Mouse (Mus musculus) embryo, embryonic 10 days (tissue): ENCODE measurements around the gene Selplg.

Source experiments
- DNase-seq: peaks from one replicate; pipeline ENCODE4 v3.0.0-alpha.2; 2015; ENCODE audit warnings: low spot score

The Selplg gene

GRCm38 (mm10) chr5:113832490-113832901 is at the start of gene Selplg:
Selplg (minus strand) TSS chr5:113832644.
- DNase-seq: no peak

- no peak for DNase-seq
Measured at GRCm38 (mm10) chr5:113881136-113881535, 48.7 kb upstream of the Selplg start.

GRCm38 (mm10) chr5:113878943-113879617 is 46.6 kb upstream of the Selplg start:
- DNase-seq: no peak

DNA sequence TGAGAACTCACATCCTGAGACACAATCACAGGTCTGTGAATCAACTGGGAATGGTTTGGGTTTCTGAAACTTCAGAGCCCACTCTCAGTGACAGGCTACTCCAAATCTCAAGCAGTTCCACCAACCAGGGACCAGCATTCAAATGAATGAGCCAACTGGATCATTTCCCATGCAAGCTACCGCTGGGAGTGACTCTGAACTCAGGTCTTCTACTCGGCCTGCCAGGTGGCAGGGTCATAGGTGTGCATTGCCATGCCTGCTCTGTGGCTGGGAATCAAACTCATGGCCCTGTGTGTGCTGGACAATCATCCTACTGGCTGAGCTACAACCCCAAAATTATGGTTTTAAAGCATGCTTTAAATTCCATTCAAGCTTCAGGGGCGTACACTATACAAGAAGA is 45.1 kb upstream of the Selplg start:
- DNase-seq: no peak

DNA sequence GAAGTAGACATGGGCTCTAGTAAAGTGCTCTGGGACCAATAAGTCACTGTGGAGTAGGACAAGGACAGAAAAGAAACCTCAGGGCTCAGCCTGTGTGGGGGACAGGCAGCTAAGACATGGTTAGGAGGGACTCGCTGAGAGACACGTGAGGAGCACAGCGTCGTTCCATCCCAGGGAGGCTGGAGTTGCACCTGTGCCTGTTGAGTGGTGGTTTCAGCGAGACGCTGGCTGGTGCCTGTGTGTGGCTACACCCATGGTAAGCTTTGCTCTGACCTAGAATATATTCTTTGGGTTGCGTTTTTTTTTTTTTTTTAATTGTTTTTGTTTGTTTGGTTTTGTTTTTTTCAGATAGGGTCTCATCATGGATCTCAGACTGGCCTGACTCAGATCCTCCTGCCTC is 43.7 kb upstream of the Selplg start:
- DNase-seq: no peak

- DNase-seq: no peak
Measured at GRCm38 (mm10) chr5:113875625-113876024, 43.2 kb upstream of the Selplg start.

DNA sequence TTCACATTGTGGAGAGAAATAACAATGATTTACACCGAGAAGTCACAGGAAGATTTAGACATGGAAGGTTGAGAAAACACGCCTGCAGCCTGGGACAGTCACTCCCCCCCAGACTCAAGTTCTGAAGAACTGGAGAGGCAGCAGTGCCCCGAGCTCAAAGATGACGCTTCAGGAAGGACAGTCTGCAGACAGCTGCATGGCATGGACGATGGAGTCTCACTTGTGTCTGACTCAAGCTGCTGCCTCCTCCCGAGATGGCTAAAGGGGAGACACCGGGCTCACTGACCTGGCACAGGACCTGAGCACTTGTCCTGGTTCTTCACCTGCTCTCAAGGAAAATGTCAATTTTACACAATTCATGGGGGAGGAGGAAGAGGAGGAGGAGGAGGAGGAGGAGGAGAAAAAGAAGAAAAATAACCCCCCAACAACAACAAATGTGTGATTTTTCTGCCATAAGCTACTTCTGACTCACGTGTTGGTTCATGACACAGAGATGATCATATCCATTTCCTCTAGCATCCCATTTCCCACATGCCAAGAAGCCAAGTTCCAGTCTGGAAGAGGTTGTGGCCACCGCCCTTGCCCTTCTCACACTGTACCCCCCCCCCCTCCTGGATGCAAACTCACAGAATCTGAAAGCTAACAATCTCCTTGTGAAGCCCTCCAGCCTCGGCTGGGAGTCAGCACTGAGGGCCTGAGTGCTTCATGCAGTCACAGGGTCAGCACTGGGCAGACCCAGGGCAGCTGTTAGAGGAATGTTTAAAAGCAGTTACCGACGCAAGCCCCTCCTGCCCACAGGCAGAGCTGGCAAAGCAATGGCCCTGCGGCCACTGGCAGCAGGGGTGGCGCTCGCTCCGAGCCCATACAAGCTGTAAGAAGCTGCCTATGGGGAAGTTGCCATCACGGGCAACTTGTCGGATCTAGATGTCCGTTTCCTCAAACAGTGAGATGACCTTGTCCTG is 41.9 kb upstream of the Selplg start:
- DNase-seq: no peak

DNA sequence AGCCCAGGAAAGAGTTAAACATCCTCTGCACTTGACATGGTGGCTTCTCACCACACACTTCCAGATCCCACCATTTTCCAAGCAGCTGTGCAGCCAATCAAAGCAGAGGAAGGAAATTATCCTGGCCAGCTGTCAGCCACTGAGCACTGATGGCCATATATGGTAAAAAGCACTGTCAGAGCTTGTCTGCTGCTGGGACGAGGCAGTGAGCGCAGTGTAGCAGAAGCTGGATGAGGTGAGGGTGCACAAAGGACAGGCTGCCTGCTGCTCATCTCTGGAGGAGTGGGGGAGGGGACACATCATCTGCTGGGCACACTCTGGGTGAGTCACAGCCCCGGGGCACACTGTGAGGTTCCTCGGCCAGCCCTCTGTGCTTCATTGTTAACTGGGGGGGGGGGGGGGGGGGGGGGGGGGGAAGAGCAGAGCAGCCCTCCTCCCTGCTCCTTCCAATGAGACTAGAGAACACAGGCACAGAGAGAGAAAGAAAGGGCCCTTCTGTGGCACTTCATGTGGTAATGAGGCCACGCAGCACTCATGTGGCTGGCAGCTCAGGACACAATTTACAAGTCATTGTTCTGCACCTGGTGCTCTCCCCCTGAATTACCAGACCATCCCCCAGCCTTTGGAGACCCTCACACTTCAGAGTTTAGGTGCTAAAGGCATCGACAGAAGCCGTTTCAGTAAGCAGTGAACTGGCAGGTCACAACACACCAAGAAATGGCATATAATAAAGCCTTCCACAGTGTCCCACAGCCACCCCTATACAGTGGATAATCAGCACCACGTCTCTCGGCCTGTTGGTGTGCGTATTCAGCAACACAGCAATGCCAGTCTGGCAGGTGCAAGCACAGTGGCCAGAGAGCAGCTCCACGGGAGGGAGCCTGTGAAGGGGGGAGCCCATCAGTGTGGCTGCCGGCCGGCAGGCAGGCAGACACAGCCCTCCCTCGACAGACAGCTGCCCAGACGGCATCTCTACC is 40.8 kb upstream of the Selplg start:
- peak; percentile 94 for DNase-seq

- no peak for DNase-seq
Measured at GRCm38 (mm10) chr5:113871903-113872548, 39.6 kb upstream of the Selplg start.

- no peak for DNase-seq
Measured at GRCm38 (mm10) chr5:113870393-113871040, 38.1 kb upstream of the Selplg start.

DNA sequence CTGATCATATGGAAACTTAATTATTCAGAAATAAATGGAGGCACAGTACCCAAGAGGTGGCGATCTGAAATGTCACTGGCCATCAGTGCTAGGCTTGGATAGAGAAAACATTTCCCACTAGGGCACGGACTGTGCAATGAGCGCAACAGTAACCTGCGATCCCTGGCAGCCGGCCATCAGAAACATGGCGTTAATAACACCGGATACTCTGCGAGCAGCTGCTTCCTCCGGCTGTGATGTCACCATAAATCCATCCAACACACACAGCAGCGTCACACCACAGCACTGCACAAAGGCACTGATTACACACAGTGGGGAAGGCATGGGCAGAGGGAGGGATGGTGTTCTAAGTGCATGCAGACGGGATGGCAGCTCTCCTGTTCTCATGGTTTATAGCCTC is 36.7 kb upstream of the Selplg start:
- no peak for DNase-seq

DNA sequence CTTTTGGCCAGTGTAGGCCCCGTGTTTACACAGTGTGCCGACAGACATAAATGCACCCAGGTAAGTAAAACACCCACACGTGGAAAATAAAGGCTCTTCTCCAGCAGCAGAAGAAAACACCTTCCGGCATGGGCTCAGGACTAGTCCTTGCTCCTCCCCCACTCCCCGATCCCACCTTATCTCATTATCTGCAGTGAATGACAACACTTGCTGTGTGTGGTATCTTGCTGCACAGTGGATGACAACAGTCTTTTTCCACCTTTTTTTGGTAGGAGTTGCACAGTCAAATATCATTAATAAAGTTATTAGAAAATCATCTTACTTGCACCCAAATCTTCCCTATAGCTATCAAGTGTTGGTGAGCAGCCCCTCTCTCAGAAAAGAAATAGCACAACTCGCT is 32.5 kb upstream of the Selplg start:
- DNase-seq: no peak

DNA sequence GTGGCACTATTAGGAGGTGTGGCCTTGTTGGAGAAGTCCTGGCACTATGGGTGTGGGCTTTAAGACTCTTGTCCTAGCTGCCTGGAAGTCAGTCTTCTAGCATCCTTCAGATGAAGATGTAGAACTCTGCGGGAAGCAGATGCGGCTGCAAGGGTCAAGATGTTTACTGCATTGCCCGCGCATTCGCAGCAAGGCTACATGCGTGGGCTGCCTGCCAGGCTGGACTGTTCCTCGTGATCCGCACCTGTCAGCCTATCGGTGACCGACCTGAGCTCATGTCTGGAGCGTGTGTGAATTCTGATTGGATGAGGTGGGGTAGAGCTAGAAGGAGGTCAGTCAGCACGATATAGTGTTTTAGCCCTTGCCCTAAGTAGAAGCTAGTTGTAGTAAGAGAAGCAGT is 31.6 kb upstream of the Selplg start:
- no peak for DNase-seq

DNA sequence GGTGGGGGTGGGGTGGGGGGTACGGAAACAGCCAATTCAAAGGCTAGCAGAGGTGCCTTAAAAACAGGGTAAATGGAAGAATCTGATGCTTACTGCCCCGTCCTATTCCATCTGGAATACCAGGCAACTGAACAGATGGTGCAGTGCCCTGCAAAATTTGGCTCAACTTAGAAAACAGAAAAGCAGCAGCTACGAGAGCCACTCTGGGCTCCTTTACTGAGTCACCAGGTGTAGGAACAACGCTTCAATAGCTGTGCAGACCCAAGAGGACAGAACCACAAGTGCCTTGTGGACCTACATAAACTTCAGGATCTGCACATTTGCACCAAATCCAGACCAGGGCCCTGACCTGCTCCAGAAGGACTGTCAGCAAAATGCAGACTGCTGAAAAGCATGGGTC is 30.0 kb upstream of the Selplg start:
- no peak for DNase-seq

DNA sequence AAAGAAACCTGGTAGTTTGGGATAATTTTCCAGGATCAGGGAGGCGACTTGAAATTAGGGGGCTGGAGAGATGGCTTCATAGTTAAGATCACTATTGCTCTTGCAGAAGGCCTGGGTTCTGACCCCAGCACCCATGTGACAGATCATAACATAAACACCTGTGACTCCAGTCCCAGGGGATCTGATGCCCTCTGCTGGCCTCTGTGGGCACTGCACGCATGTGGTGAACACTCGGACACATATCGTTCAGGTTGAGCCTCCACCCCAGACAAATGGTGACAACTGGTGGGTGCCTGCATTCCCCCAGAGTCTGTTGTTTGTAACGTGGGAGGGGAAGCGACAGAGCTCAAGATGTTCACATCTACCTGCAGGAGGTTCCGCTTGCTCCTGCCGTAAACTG is 28.9 kb upstream of the Selplg start:
- no peak for DNase-seq

- DNase-seq: no peak
Measured at GRCm38 (mm10) chr5:113858971-113859370, 26.5 kb upstream of the Selplg start.

DNA sequence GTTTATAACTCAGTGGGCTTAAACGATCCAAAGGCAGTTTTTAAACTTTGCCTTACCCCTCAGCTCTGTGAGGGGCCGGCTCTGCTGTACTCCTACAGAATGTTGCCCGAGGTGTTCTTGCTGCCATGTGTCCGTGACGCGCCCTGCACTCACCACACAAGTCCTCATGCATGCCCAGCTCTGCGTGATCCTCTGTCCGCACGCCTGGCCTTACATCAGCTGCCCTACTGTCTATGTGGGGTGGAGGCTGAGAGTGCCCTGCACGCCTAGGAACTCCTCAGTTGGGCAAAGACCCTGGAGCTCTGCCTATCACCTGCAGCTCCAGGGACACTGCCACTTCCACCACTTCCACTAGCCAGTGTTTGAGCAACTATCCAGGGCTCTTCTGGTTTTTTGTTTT is 26.1 kb upstream of the Selplg start:
- DNase-seq: no peak

DNA sequence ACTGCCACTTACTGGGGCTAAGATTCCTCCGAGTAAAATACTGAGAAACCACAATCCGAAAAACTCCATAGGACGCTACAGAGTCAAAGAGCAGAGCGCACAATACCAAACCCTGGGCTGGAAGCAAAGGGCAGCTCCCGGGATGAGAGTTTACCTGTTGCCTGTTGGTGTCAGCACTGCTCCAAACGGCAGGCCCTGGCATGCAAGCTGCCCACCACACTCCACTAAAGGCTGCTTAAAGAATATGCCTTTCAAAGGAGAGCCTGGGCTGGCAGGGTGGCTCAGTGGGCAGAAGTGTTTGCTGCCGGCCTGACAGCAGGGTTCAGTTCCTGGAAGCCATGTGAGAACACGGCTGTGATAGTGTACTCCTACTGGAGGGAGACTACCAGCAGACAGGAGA is 25.2 kb upstream of the Selplg start:
- no peak for DNase-seq

GRCm38 (mm10) chr5:113856631-113857030 is 24.2 kb upstream of the Selplg start:
- DNase-seq: no peak

- no peak for DNase-seq
Measured at GRCm38 (mm10) chr5:113855696-113856095, 23.3 kb upstream of the Selplg start.

GRCm38 (mm10) chr5:113855117-113855516 is 22.7 kb upstream of the Selplg start:
- no peak for DNase-seq
